Mouse (Mus musculus) WW6 (cell line): ENCODE measurements around the gene Txnrd1.

Source experiments
- DNase-seq: peaks from one replicate; pipeline ENCODE4 v3.0.0-alpha.2; 2013; ENCODE audit warnings: low read depth, low spot score

Gene Txnrd1

DNA sequence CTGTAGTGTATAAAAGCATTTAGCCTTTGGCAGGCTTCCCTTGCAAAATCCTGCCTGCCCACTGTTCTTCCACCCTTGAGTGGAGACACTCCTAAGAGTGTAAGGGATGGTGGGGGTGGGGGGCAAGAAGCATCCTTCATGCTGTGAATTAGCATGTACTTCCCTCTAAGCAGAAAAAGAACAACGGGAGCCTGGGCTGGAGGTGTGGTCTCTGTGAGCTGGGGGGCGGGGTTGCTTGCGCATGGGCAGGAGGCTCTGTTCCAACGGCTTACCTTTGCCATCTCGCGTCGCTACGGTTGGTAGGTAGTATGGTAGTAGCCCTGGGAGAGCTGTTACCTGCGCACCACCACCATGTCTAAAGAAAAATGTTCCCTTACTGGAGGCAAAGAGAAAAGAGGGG lies 32.6 kb downstream of the Txnrd1 start, which contains the start of gene Eid3:
Eid3 (plus strand) TSS at position 271 of the 400 bp plus-strand sequence.
- peak; percentile 38 for DNase-seq

DNA sequence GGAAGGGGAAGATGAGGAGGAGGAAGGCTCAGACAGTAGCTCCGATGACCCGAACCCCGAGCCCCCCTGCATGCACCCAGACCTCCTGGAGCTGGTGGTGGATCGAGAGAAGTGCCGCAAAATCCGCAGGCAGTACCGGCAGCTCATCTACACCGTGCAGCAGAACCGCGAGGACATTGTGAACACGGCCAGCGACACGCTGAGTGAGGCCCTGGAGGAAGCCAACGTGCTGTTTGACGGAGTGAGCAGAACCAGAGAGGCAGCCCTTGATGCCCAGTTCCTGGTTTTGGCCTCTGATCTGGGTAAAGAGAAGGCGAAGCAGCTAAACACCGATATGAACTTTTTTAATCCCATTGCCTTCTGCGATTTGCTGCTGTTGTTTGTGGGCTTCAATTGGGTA lies 33.1 kb downstream of the Txnrd1 start:
- no peak for DNase-seq

DNA sequence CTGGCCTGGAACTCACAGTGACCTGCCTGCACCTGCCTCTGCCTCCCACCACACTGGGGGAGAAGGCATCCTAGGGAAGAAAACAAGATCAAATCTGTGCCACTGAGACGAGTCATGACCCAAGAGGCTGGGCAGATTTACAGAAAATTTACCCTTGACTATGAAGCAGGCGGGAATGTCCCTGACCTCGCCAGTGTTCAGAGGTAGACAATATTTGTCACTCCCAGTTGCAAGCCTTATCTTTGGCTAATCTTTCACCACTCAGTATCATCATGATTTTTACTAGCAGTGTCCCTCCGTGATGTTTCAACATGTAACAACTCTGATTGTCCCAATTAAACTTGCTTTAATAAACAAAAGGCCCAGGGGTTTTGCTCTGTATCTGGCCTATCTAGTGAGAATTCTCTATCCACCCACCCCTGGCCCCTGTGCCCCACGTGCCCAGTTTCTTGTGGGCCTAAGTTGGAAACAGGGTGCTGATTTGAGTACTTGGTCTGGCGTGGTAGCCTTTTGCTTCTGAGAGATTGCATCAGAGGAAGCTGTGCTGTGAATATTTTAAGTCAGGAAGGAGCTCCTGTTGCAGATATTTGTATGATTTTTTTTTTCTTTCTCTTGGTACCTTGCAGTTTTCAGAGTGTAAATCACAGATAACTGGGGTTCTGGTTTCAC lies 34.8 kb downstream of the Txnrd1 start:
- no peak for DNase-seq

DNA sequence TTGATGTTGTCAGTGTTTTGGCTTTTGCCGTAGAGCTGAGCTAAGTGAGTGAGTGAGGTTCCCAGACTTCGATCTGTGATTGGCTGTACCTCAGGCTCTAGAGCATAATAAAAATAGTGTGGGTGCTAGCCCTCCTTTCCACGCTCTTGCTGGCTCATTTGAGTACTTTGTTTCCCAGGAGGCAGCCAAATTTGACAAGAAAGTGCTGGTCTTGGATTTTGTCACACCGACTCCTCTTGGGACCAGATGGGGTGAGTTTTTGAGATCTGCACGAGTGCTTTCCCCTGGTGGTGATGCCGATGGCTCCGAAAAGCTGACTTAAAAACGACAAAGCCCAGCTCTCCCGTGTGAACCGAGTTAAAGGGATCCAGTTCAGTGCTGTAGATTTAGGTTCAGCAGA lies 41.7 kb downstream of the Txnrd1 start:
- DNase-seq = no peak

DNA sequence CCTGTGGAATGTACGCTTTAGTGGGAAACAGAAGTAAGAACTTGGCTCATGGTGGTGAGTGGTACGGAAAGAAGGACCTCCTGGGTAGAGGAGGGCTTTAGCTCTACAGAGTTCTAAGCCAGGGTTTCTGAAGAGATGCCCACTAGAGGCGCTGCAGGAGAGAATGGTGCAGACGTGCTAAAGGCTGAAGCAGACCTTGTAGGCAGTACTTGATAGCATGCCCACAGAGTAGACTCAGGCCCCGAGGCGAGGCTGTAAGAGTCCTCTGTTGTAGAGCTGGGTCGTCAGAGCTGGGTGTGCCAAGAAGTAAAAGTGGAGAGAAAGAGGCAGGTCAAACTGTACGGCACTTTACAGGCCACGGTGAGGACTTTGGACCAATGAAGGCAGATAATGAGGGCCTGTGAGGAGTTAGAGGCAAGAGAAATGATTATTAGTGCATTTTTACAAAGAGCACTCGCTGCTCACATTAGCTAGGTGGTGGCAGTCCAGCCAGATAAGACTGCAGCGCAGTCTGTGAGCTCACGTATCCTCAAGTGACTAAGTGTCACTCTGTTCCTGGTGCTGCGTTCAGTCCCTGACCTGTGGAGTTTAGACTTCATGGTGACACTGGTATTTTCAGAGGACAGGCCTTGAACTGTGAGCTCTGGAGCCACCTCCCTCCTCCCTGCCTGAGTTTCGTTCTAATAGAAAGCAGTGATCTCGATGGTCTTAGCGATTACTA lies 42.5 kb downstream of the Txnrd1 start:
- no peak for DNase-seq

DNA sequence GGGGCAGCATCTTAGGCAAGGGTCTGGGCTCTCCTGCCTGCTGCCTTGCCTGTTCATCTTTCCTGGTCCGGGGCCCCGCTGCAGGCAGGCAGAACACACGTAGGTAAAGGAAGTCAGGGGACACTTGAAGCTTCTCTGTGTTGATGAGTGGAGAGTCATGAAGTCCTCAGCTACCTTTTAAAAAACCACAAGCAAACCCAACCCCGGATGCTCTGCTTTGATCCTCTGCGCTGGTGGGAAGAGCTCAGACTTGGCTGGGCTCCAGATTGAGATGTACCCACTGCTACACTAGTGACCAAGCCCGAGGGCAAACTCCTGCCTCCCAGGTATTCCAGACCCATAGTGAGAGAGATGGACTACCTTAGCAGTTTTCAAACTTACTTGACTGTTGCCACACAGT lies 53.6 kb downstream of the Txnrd1 start:
- DNase-seq = no peak

GRCm38 (mm10) chr10:82888576-82888975 lies 54.8 kb downstream of the Txnrd1 start:
- no peak for DNase-seq

- no peak for DNase-seq
These were observed 55.8 kb downstream of the Txnrd1 start for GRCm38 (mm10) chr10:82889447-82889973.

DNA sequence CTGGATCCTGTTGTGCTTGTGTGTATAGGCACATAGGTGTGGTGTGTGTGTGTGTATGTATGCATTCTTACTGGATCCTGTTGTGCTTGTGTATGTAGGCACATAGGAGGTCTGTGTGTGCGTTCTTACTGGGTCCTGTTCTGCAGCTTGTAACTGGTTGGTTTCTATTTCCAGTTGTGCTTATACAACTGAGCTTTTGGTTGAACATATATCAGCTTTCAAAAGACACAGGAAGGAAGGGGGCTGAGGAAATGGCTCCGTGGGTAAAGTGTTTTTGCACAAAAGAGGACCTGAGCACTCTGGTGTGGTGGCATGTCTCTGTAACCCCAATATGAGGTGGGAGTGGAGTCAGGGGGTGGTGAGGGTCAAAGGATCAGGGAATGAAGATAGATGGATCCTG lies 57.2 kb downstream of the Txnrd1 start:
- no peak for DNase-seq

DNA sequence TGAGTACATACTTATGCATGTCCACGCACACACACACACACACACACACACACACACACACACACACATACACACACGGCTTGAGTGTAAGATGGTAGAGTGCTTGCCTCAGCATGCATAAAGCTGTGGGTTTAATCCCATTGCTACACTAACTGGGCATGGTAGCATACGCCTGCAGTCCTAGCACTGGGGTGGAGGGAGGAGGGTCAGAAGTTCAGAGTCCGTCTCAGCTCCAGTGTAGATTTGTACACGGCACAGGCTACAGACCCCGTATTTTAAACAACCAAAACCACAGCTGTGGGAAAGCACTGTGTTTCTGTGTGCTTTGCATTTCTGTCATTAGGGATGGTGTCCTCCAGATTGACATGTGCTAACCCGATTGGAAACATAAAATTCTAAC lies 57.7 kb downstream of the Txnrd1 start:
- DNase-seq = no peak

- DNase-seq = no peak
These were observed 58.8 kb downstream of the Txnrd1 start for GRCm38 (mm10) chr10:82892442-82893055.

GRCm38 (mm10) chr10:82893872-82894650 lies 60.3 kb downstream of the Txnrd1 start:
- DNase-seq = no peak

DNA sequence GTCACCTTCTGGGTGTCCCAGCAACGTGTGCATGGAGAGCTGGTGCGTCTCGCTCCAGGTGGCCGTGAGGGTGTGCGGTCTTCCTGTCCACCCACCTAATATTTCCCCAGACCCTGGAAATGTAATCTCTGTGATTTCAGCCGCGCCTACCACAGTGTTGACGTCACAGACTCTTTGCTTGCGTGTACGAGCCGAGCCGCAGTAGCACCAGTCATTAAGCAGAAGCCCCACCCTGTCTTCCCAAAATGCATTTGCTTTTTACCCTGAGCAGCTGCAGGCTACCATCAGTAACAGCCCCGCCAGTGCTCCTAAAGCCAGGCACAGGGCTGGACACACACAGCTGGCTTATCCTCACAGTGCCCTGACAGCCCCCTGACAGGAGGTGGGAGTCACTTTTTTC lies 64.2 kb downstream of the Txnrd1 start:
- no peak for DNase-seq

GRCm38 (mm10) chr10:82898893-82899292 lies 65.1 kb downstream of the Txnrd1 start:
- no peak for DNase-seq

- no peak for DNase-seq
These were observed 66.2 kb downstream of the Txnrd1 start for GRCm38 (mm10) chr10:82899810-82900421.

GRCm38 (mm10) chr10:82900546-82900945 lies 66.8 kb downstream of the Txnrd1 start:
- DNase-seq = no peak

- DNase-seq = peak; percentile 58
These were observed 67.7 kb downstream of the Txnrd1 start for GRCm38 (mm10) chr10:82901436-82901835.

GRCm38 (mm10) chr10:82908526-82908925 lies 74.8 kb downstream of the Txnrd1 start:
- DNase-seq = no peak

- DNase-seq = no peak
These were observed 75.6 kb downstream of the Txnrd1 start for GRCm38 (mm10) chr10:82909382-82909781.

DNA sequence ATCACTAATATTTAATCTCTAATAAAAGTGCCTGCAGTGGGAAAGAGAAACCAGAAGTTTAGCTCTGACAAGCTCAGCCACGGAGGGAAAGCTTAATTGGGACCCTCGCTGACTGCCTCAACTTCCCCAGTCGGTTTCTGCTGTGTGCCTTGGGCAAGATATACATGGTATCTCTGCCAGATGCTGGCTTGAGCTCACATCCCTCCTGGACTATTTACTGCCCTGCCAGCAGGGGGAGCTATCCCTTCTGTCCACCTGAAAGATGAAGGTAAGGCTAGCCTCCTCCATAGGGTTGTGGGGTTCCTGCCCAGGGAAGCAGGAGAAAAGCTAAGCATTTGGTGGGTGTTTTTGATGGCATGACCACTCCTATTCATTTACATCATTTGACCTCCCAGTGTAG lies 76.4 kb downstream of the Txnrd1 start:
- DNase-seq = no peak

GRCm38 (mm10) chr10:82913238-82913637 lies 79.5 kb downstream of the Txnrd1 start:
- DNase-seq = no peak
